Comparison of ENCODE assay signal across 8 mouse cellular contexts in genomic region chrX:152016151-152017145, GRCm38 (mm10). TPM values are rescaled to one million over a fixed set of nuclear protein-coding genes. Genes with fewer than 3 reads are reported as not detected.
A peak's percentile ranks its signal among the peaks of the same experiment; 100 is the strongest.
DNase-seq lines count a peak whose midpoint lies in the region; ATAC-seq and TF ChIP-seq lines count a peak whose summit lies in the region.

Gene Ribc1, minus strand, starts transcription at chrX:152016295.
Gene Smc1a, plus strand, starts transcription at chrX:152016428.

- peak; percentile 72 for DNase-seq in ES-E14 (ENCODE audit: low read depth, low spot score)
- peak; percentile 90 for DNase-seq in cerebellum, adult 11-12 months
- DNase-seq in heart, postnatal 4 days: peak; percentile 92
- DNase-seq in layer of hippocampus, adult 8-10 months (ENCODE audit: low spot score in 2 of 2): peak; percentile 91 to 92
- DNase-seq in ovary, adult 18-20 months (ENCODE audit: low spot score): peak; percentile 90
- DNase-seq in thymus, postnatal 0 days (ENCODE audit: low spot score): peak; percentile 92

- no peaks in the 10 kb centered on the region for H3K9me3 ChIP-seq in ES-E14 (ENCODE audit: control insufficient read depth, insufficient read depth, low read depth, low read length)
- no peaks in the 10 kb centered on the region for H3K9me3 ChIP-seq in forebrain, embryonic 16.5 days (ENCODE audit: control insufficient read depth, low read length)
- H3K9me3 ChIP-seq in lung, embryonic 15.5 days: no peaks in the 10 kb centered on the region

- peak within 1 kb of the TSS; percentile 84 for H3K27ac ChIP-seq in ES-E14 (ENCODE audit: insufficient read depth, low read depth, low read length, poor library complexity, severe bottlenecking)
- H3K27ac ChIP-seq in forebrain, embryonic 16.5 days (ENCODE audit: low read length): peak within 1 kb of the TSS; percentile 88
- peak within 1 kb of the TSS; percentile 92 for H3K27ac ChIP-seq in lung, embryonic 15.5 days

- WGBS in forebrain, embryonic 16.5 days: 14% methylated on average over 64 of the region's 64 CpGs
- 16% methylated on average over 64 of the region's 64 CpGs for WGBS in lung, embryonic 15.5 days

- no peaks in the 10 kb centered on the region; the same call in 1 of the 2 replicates for H3K36me3 ChIP-seq in ES-E14 (ENCODE audit: control insufficient read depth, insufficient read depth, low read length, poor library complexity, severe bottlenecking)
- H3K36me3 ChIP-seq in forebrain, embryonic 16.5 days (ENCODE audit: control insufficient read depth, insufficient read depth): no peaks in the 10 kb centered on the region
- H3K36me3 ChIP-seq in lung, embryonic 15.5 days: no peaks in the 10 kb centered on the region

- H3K4me3 ChIP-seq in ES-E14 (ENCODE audit: insufficient read depth in 1 of 2, low read depth in 1 of 2, low read length in 2 of 2, poor library complexity in 1 of 2, severe bottlenecking in 1 of 2): peak within 1 kb of the TSS; percentile 92 to 96
- peak within 1 kb of the TSS; percentile 62 for H3K4me3 ChIP-seq in forebrain, embryonic 16.5 days (replicated peaks; ENCODE audit: low read length)
- H3K4me3 ChIP-seq in lung, embryonic 15.5 days: peak within 1 kb of the TSS; percentile 62

- no peaks in the 10 kb centered on the region for H3K4me1 ChIP-seq in ES-E14 (ENCODE audit: control insufficient read depth in 2 of 2, insufficient read depth in 2 of 2, low read length in 2 of 2, poor library complexity in 1 of 2)
- H3K4me1 ChIP-seq in forebrain, embryonic 16.5 days (replicated peaks; ENCODE audit: control insufficient read depth, insufficient read depth, low read length): peaks cover 9% of the 10 kb centered on the region
- H3K4me1 ChIP-seq in lung, embryonic 15.5 days: peaks cover 6% of the 10 kb centered on the region; the same call in 1 of the 2 replicates

- in situ Hi-C loops in ES-E14 (cut with MboI; ENCODE audit: low sequenced_read_pairs in 2 of 2, unreplicated experiment in 2 of 2): no loop called here

- H3K9ac ChIP-seq in ES-E14 (ENCODE audit: insufficient read depth, low read depth, low read length, poor library complexity, severe bottlenecking): peak within 1 kb of the TSS; percentile 98
- peak within 1 kb of the TSS; percentile 71 for H3K9ac ChIP-seq in forebrain, embryonic 16.5 days (replicated peaks; ENCODE audit: low read depth, low read length)
- H3K9ac ChIP-seq in lung, embryonic 15.5 days: peak within 1 kb of the TSS; percentile 70

- peak within 1 kb of the TSS; percentile 56 for H3K4me2 ChIP-seq in forebrain, embryonic 16.5 days (ENCODE audit: low read length)
- H3K4me2 ChIP-seq in lung, embryonic 15.5 days: peak within 1 kb of the TSS; percentile 58

- ATAC-seq in forebrain, embryonic 16.5 days: peak; percentile 98
- peak; percentile 98 for ATAC-seq in lung, embryonic 15.5 days (ENCODE audit: borderline replicate concordance, extremely low read depth, low FRiP score, low TSS enrichment)

- no peaks in the 10 kb centered on the region; the same call in 1 of the 2 replicates for H3K27me3 ChIP-seq in forebrain, embryonic 16.5 days (replicated peaks; ENCODE audit: control insufficient read depth, insufficient read depth, low read length)
- peaks cover 10% of the 10 kb centered on the region for H3K27me3 ChIP-seq in lung, embryonic 15.5 days

TF ChIP-seq in ES-E14, 5 proteins besides CTCF, POLR2A, EP300 and RAD21:
- TF ChIP-seq ZC3H11A (IDR thresholded peaks at IDR 0.05; ENCODE audit: borderline replicate concordance, low read depth, low read length) (no peak), CHD2 (IDR thresholded peaks at IDR 0.05; ENCODE audit: low read depth, low read length) (peak; percentile 77), MAFK (IDR thresholded peaks at IDR 0.05; ENCODE audit: insufficient read depth, low read depth, low read length) (no peak), ZNF384 (IDR thresholded peaks at IDR 0.05; ENCODE audit: low read depth, low read length) (no peak), HCFC1 (IDR thresholded peaks at IDR 0.05; ENCODE audit: borderline replicate concordance, insufficient read depth, low read length) (no peak)
TF ChIP-seq in ES-E14: peak in this region for 1.

RNA-seq across cellular contexts. Expression of gene Ribc1, which starts in this region (rescaled TPM):
- 5.0 and 6.8 TPM in 2 replicates for total RNA-seq in ES-E14 (2012; rRNA removed)
- polyA plus RNA-seq in forebrain, embryonic 16.5 days (2015; fragmentation: Nextera tagmentation; extraction: Ambion mirVana): 1.7 and 2.6 TPM in 2 replicates
- total RNA-seq in heart, postnatal 4 days (2021): 1 to 10 TPM in 1 of 2 experiments, under 1 TPM in 1; 0.60 to 1.1 TPM
- under 1 TPM in 2 of 4 experiments, not detected in 2; 0.25 to 0.30 TPM for total RNA-seq in layer of hippocampus, adult 8-10 months (2022)
- 2.6 and 2.9 TPM in 2 replicates for polyA plus RNA-seq in lung, embryonic 15.5 days (2015; fragmentation: Nextera tagmentation; extraction: Ambion mirVana)
- polyA plus RNA-seq in thymus, postnatal 0 days (2015; fragmentation: Nextera tagmentation; extraction: Ambion mirVana): 3.1 and 4.5 TPM in 2 replicates

RNA-seq across cellular contexts. Expression of gene Smc1a, which starts in this region (rescaled TPM):
- total RNA-seq in ES-E14 (2012; rRNA removed): 61.3 and 63.5 TPM in 2 replicates
- 99.2 and 109 TPM in 2 replicates for polyA plus RNA-seq in forebrain, embryonic 16.5 days (2015; fragmentation: Nextera tagmentation; extraction: Ambion mirVana)
- 10 to 100 TPM; 50.1 to 51.2 TPM for total RNA-seq in heart, postnatal 4 days (2021)
- total RNA-seq in layer of hippocampus, adult 8-10 months (2022): 10 to 100 TPM; 50.3 to 57.7 (median 52.3) TPM
- polyA plus RNA-seq in lung, embryonic 15.5 days (2015; fragmentation: Nextera tagmentation; extraction: Ambion mirVana): 107 and 116 TPM in 2 replicates
- polyA plus RNA-seq in thymus, postnatal 0 days (2015; fragmentation: Nextera tagmentation; extraction: Ambion mirVana): 105 and 106 TPM in 2 replicates

Comparison
In these comparisons a context has a peak if more than half of its experiments do, and no peak if none do; other contexts are left out.
1. Peak in every context shown above with its lines: DNase-seq, ATAC-seq, H3K4me3 ChIP-seq and H3K27ac ChIP-seq.